Mouse (Mus musculus) CH12.LX (cell line): ENCODE data around the gene Olfr656. TPM values are rescaled to one million over a fixed set of nuclear protein-coding genes. Genes with fewer than 3 reads are reported as not detected.

Experiments used
- polyA plus RNA-seq: library from polyadenylated mRNA; unstranded; fragments of >175 nt; gene quantifications from 2 replicates; pipeline ENCODE4 v1.2.1, GENCODE M21; 2012; ENCODE audit warnings: low read depth; ENCODE audit not compliant: insufficient read length
- total RNA-seq, 2 experiments: library from RNA; depleted of rRNA; stranded (reverse); fragments of 300-350 nt in 1 of 2; fragments of >200 nt in 1 of 2; gene quantifications; 2 replicates each; pipeline ENCODE4 v1.2.3; 2012 to 2014

Gene Olfr656
- total and polyA plus RNA-seq, 3 experiments = not detected

Other genes with a start within 250 kb of the Olfr656 start
- gene Trim30b, start 244.1 kb upstream of the Olfr656 start, total RNA-seq (2012; rRNA removed) = 0.97 and 1.1 TPM in 2 replicates
- gene Trim30b, start 244.1 kb upstream of the Olfr656 start, total RNA-seq (2014; rRNA removed) = 4.4 and 5.6 TPM in 2 replicates
- gene Trim30b, start 244.1 kb upstream of the Olfr656 start, polyA plus RNA-seq = 4.6 and 5.3 TPM in 2 replicates
- not detected in 2 replicates for gene Trim30c, start 213.1 kb upstream of the Olfr656 start, total RNA-seq (2012; rRNA removed)
- 0.12 TPM in 1 of 2 replicates, not detected in the other for gene Trim30c, start 213.1 kb upstream of the Olfr656 start, total RNA-seq (2014; rRNA removed)
- gene Trim30c, start 213.1 kb upstream of the Olfr656 start, polyA plus RNA-seq = 0.18 TPM in 1 of 2 replicates, not detected in the other
- gene Trim30a, start 148.8 kb upstream of the Olfr656 start, total RNA-seq (2012; rRNA removed) = 14.1 and 17.1 TPM in 2 replicates
- 41.6 and 48.3 TPM in 2 replicates for gene Trim30a, start 148.8 kb upstream of the Olfr656 start, total RNA-seq (2014; rRNA removed)
- gene Trim30a, start 148.8 kb upstream of the Olfr656 start, polyA plus RNA-seq = 35.2 and 36.7 TPM in 2 replicates
- gene Trim30d, start 106.1 kb upstream of the Olfr656 start, total RNA-seq (2012; rRNA removed) = 7.8 and 8.3 TPM in 2 replicates
- 17.3 and 20.0 TPM in 2 replicates for gene Trim30d, start 106.1 kb upstream of the Olfr656 start, total RNA-seq (2014; rRNA removed)
- gene Trim30d, start 106.1 kb upstream of the Olfr656 start, polyA plus RNA-seq = 15.4 and 15.6 TPM in 2 replicates
- not detected in 2 replicates for gene Olfr651, start 63.8 kb upstream of the Olfr656 start, total RNA-seq (2012; rRNA removed)
- not detected in 2 replicates for gene Olfr651, start 63.8 kb upstream of the Olfr656 start, total RNA-seq (2014; rRNA removed)
- gene Olfr651, start 63.8 kb upstream of the Olfr656 start, polyA plus RNA-seq = not detected in 2 replicates
- gene Olfr652, start 53.1 kb upstream of the Olfr656 start, total RNA-seq (2012; rRNA removed) = not detected in 2 replicates
- gene Olfr652, start 53.1 kb upstream of the Olfr656 start, total RNA-seq (2014; rRNA removed) = not detected in 2 replicates
- gene Olfr652, start 53.1 kb upstream of the Olfr656 start, polyA plus RNA-seq = not detected in 2 replicates
- gene Olfr653, start 36.6 kb upstream of the Olfr656 start, total RNA-seq (2012; rRNA removed) = not detected in 2 replicates
- gene Olfr653, start 36.6 kb upstream of the Olfr656 start, total RNA-seq (2014; rRNA removed) = not detected in 2 replicates
- not detected in 2 replicates for gene Olfr653, start 36.6 kb upstream of the Olfr656 start, polyA plus RNA-seq
- gene Olfr654, start 26.9 kb upstream of the Olfr656 start, total RNA-seq (2012; rRNA removed) = not detected in 2 replicates
- not detected in 2 replicates for gene Olfr654, start 26.9 kb upstream of the Olfr656 start, total RNA-seq (2014; rRNA removed)
- gene Olfr654, start 26.9 kb upstream of the Olfr656 start, polyA plus RNA-seq = not detected in 2 replicates
- not detected in 2 replicates for gene Olfr655, start 12.2 kb upstream of the Olfr656 start, total RNA-seq (2012; rRNA removed)
- not detected in 2 replicates for gene Olfr655, start 12.2 kb upstream of the Olfr656 start, total RNA-seq (2014; rRNA removed)
- gene Olfr655, start 12.2 kb upstream of the Olfr656 start, polyA plus RNA-seq = 0.76 and 0.80 TPM in 2 replicates
- not detected in 2 replicates for gene Olfr657, start 10.8 kb downstream of the Olfr656 start, total RNA-seq (2012; rRNA removed)
- not detected in 2 replicates for gene Olfr657, start 10.8 kb downstream of the Olfr656 start, total RNA-seq (2014; rRNA removed)
- gene Olfr657, start 10.8 kb downstream of the Olfr656 start, polyA plus RNA-seq = not detected in 2 replicates
- gene Olfr658, start 33.4 kb downstream of the Olfr656 start, total RNA-seq (2012; rRNA removed) = not detected in 2 replicates
- not detected in 2 replicates for gene Olfr658, start 33.4 kb downstream of the Olfr656 start, total RNA-seq (2014; rRNA removed)
- gene Olfr658, start 33.4 kb downstream of the Olfr656 start, polyA plus RNA-seq = not detected in 2 replicates
- gene Olfr659, start 52.8 kb downstream of the Olfr656 start, total RNA-seq (2012; rRNA removed) = not detected in 2 replicates
- not detected in 2 replicates for gene Olfr659, start 52.8 kb downstream of the Olfr656 start, total RNA-seq (2014; rRNA removed)
- gene Olfr659, start 52.8 kb downstream of the Olfr656 start, polyA plus RNA-seq = not detected in 2 replicates
- not detected in 2 replicates for gene Olfr661, start 72.5 kb downstream of the Olfr656 start, total RNA-seq (2012; rRNA removed)
- not detected in 2 replicates for gene Olfr661, start 72.5 kb downstream of the Olfr656 start, total RNA-seq (2014; rRNA removed)
- gene Olfr661, start 72.5 kb downstream of the Olfr656 start, polyA plus RNA-seq = not detected in 2 replicates
- gene Usp17le, start 163.5 kb downstream of the Olfr656 start, total RNA-seq (2012; rRNA removed) = 0.08 TPM in 1 of 2 replicates, not detected in the other
- not detected in 2 replicates for gene Usp17le, start 163.5 kb downstream of the Olfr656 start, total RNA-seq (2014; rRNA removed)
- gene Usp17le, start 163.5 kb downstream of the Olfr656 start, polyA plus RNA-seq = not detected in 2 replicates
- not detected in 2 replicates for gene Usp17lb, start 228.6 kb downstream of the Olfr656 start, total RNA-seq (2012; rRNA removed)
- not detected in 2 replicates for gene Usp17lb, start 228.6 kb downstream of the Olfr656 start, total RNA-seq (2014; rRNA removed)
- gene Usp17lb, start 228.6 kb downstream of the Olfr656 start, polyA plus RNA-seq = not detected in 2 replicates
- gene Usp17la, start 243.1 kb downstream of the Olfr656 start, total RNA-seq (2012; rRNA removed) = 0.13 and 0.17 TPM in 2 replicates
- not detected in 2 replicates for gene Usp17la, start 243.1 kb downstream of the Olfr656 start, total RNA-seq (2014; rRNA removed)
- 0.10 and 0.11 TPM in 2 replicates for gene Usp17la, start 243.1 kb downstream of the Olfr656 start, polyA plus RNA-seq